Mouse (Mus musculus): ENCODE results near the gene Cep85l. TPM values are rescaled to one million over a fixed set of nuclear protein-coding genes. Genes with fewer than 3 reads are reported as not detected.

Gene Cep85l
- polyA plus RNA-seq, 1 experiment from 2014 or later, result 9.5 TPM

DNA sequence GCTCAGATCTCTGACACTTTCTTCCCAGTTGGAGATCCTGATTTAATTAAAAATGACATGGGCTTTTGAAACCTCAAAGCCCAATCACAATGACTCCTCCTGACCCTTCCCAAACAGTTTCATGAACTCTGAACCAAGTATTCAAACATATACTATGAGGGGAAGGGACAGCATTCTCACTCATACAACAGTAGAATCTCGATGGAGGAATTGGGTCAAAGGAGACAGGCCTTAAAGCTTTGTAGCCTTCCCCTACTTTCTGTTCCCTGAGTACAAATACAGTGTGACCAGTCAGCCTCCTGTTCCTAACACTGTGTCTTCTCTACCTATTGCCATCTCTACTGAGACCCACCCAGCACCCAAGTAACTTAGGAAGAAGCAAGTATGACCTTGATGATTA lies 117.7 kb downstream of the Cep85l start:
- 81% methylated on average over 1 of the region's 1 CpGs for WGBS
- Histone ChIP-seq H3K36me3 (no peaks in the 10 kb centered on the region), H3K9ac (replicated peaks) (no peak overlapping the region), H3K27ac (no peak overlapping the region), H3K9me3 (no peaks in the 10 kb centered on the region), H3K4me3 (replicated peaks) (no peak overlapping the region), H3K4me2 (no peak overlapping the region), H3K4me1 (replicated peaks) (no peaks in the 10 kb centered on the region), H3K27me3 (no peaks in the 10 kb centered on the region)
- ATAC-seq (ENCODE audit: insufficient number of reproducible peaks, insufficient read depth, low FRiP score, low TSS enrichment, low read depth), result no peak

GRCm38 (mm10) chr10:53235381-53235780 lies 144.4 kb downstream of the Cep85l start:
- H3K9ac ChIP-seq (replicated peaks), result no peak overlapping the region
- no peaks in the 10 kb centered on the region for H3K4me1 ChIP-seq (replicated peaks)
- H3K27ac ChIP-seq, result no peak overlapping the region
- WGBS, result 60% methylated on average over 6 of the region's 6 CpGs
- no peaks in the 10 kb centered on the region for H3K36me3 ChIP-seq
- no peak for ATAC-seq (ENCODE audit: insufficient number of reproducible peaks, insufficient read depth, low FRiP score, low TSS enrichment, low read depth)
- H3K9me3 ChIP-seq, result no peaks in the 10 kb centered on the region
- no peaks in the 10 kb centered on the region for H3K27me3 ChIP-seq
- no peak overlapping the region for H3K4me3 ChIP-seq (replicated peaks)
- no peak overlapping the region for H3K4me2 ChIP-seq

DNA sequence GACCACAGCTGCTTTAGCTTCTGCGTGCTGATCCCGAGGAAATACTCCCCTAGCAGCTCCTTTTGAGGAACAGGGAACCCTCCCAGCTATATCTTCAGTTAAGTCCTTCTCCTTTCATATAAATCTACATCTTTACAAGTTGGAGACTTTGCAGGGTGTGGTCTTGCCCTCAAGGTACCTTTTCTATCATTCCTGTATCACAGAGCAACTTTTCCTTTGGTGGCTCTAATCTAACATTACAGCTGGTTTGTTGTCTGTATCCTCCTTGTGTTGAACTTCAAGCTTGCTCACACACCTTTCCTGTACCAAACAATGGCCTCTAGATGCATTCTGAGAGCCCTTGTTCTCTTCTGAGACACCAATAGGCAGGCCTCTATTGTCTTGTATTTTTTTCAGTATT lies 145.1 kb downstream of the Cep85l start:
- Histone ChIP-seq H3K36me3 (no peaks in the 10 kb centered on the region), H3K9ac (replicated peaks) (no peak overlapping the region), H3K4me2 (no peak overlapping the region), H3K27ac (no peak overlapping the region), H3K9me3 (no peaks in the 10 kb centered on the region), H3K4me3 (replicated peaks) (no peak overlapping the region), H3K4me1 (replicated peaks) (no peaks in the 10 kb centered on the region), H3K27me3 (no peaks in the 10 kb centered on the region)
- no peak for ATAC-seq (ENCODE audit: insufficient number of reproducible peaks, insufficient read depth, low FRiP score, low TSS enrichment, low read depth)
- 89% methylated on average over 2 of the region's 2 CpGs for WGBS

GRCm38 (mm10) chr10:53234086-53234613 lies 145.6 kb downstream of the Cep85l start:
- Histone ChIP-seq H3K9me3 (no peaks in the 10 kb centered on the region), H3K36me3 (no peaks in the 10 kb centered on the region), H3K9ac (replicated peaks) (no peak overlapping the region), H3K27me3 (no peaks in the 10 kb centered on the region), H3K4me3 (replicated peaks) (no peak overlapping the region), H3K4me2 (no peak overlapping the region), H3K4me1 (replicated peaks) (no peaks in the 10 kb centered on the region), H3K27ac (no peak overlapping the region)
- 80% methylated on average over 2 of the region's 2 CpGs for WGBS
- ATAC-seq (ENCODE audit: insufficient number of reproducible peaks, insufficient read depth, low FRiP score, low TSS enrichment, low read depth), result no peak

DNA sequence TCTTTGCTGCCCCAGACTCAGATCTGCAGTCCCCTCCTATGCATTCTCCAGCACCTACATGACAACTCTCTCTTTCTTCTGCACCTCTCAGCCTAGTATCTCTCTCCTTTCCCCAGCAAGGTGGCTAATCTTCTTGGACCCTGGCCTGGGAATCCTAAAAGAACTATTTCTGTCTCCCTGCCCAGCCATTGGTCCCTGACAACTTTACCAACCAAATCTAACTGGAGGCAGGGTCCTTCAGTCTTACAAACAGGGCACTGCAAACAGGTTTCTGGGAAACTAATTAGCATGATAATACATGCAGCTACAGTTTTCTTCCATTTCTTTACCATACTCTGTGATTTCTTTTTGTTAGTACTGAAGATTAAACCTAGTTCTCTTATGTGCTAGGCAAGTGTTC lies 148.9 kb downstream of the Cep85l start:
- Histone ChIP-seq H3K9ac (replicated peaks) (no peak overlapping the region), H3K9me3 (no peaks in the 10 kb centered on the region), H3K4me1 (replicated peaks) (no peaks in the 10 kb centered on the region), H3K27ac (no peak overlapping the region), H3K36me3 (no peaks in the 10 kb centered on the region), H3K27me3 (no peaks in the 10 kb centered on the region), H3K4me2 (no peak overlapping the region), H3K4me3 (replicated peaks) (no peak overlapping the region)
- ATAC-seq (ENCODE audit: insufficient number of reproducible peaks, insufficient read depth, low FRiP score, low TSS enrichment, low read depth), result no peak

DNA sequence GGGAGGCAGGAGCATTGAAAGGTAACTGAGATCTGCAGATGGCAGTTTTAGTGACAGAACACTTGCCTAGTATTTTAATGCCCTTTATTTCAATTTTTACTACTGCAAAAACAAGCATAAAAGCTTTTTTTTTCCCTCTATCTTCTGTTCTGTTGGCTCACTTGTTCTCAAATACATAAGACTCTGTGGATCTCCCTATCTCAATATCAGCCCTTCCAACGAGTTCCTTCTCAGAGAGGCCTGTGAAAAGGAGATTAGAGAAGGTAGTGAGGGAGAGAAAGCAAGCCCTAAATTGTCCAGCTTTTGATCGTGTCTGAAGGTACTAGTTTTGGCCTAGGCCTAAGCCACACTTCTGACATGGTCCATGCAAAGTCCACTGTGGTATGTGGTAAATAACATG lies 150.6 kb downstream of the Cep85l start:
- no peak for ATAC-seq (ENCODE audit: insufficient number of reproducible peaks, insufficient read depth, low FRiP score, low TSS enrichment, low read depth)
- H3K4me1 ChIP-seq (replicated peaks), result no peaks in the 10 kb centered on the region
- H3K27me3 ChIP-seq, result no peaks in the 10 kb centered on the region
- no peak overlapping the region for H3K27ac ChIP-seq
- no peak overlapping the region for H3K9ac ChIP-seq (replicated peaks)
- H3K9me3 ChIP-seq, result no peaks in the 10 kb centered on the region
- no peak overlapping the region for H3K4me2 ChIP-seq
- no peak overlapping the region for H3K4me3 ChIP-seq (replicated peaks)
- no peaks in the 10 kb centered on the region for H3K36me3 ChIP-seq
- 78% methylated on average over 2 of the region's 2 CpGs for WGBS

Other genes with a start within 250 kb of the Cep85l start
- gene Pln, start 42.3 kb downstream of the Cep85l start, polyA plus RNA-seq (2016; fragmentation: Nextera tagmentation; extraction: Ambion mirVana), result 2.3 and 2.4 TPM in 2 replicates
- gene Asf1a, start 216.8 kb upstream of the Cep85l start, polyA plus RNA-seq (2016; fragmentation: Nextera tagmentation; extraction: Ambion mirVana), result 170 and 172 TPM in 2 replicates

Data from limb, embryonic 12.5 days (tissue).